Mouse (Mus musculus): ENCODE measurements around the gene Coa7. TPM values are rescaled to one million over a fixed set of nuclear protein-coding genes. Genes with fewer than 3 reads are reported as not detected.

Gene Coa7
- total RNA-seq, 2 experiments from 2014 or later: 31.4 to 42.1 TPM

- no peak for DNase-seq (ENCODE audit: low spot score in 2 of 2)
Observed at GRCm38 (mm10) chr4:108380146-108380545, 52.2 kb downstream of the Coa7 start.

GRCm38 (mm10) chr4:108383183-108383714 is 55.3 kb downstream of the Coa7 start, which contains the start of gene Shisal2a:
Shisal2a (minus strand) TSS chr4:108383349.
- no peak for DNase-seq (ENCODE audit: low spot score in 2 of 2)

GRCm38 (mm10) chr4:108386087-108386486 is 58.1 kb downstream of the Coa7 start:
- DNase-seq (ENCODE audit: low spot score in 2 of 2): no peak

GRCm38 (mm10) chr4:108387106-108387505 is 59.2 kb downstream of the Coa7 start:
- DNase-seq (ENCODE audit: low spot score in 2 of 2): no peak

DNA sequence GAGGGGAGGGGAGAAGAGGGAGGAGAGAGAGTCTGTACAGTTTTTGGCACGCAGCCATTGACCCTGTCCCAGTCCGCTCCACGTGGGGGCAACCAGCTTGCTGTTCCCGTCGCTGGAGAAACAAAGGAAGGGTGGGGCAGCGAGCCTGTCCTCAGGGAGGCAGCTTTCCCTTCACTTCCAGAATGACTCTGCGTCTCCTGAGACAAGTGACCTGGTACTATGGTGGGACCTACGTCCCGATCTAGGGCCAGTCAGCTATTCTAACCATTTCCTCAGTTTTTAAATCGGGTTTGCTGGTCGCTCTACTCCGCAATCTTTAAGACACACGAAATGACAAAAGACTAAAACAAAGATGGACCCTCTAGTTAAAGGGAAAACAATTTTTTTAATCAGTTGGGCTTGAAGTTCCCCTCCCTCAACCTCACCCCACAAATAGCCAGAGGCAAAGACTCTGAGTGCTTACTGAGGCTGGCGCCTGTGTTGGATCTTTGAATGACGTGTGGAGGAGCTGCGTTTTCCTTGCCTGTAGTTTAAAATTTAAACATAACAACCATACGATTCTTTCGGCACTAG is 59.8 kb downstream of the Coa7 start:
- DNase-seq (ENCODE audit: low spot score in 2 of 2): peak; percentile 54 to 59

GRCm38 (mm10) chr4:108388741-108389140 is 60.8 kb downstream of the Coa7 start:
- DNase-seq (ENCODE audit: low spot score in 2 of 2): no peak

- DNase-seq (ENCODE audit: low spot score in 2 of 2): no peak
Observed at GRCm38 (mm10) chr4:108391124-108391523, 63.2 kb downstream of the Coa7 start.

Other genes with a start within 250 kb of the Coa7 start
- 10 to 100 TPM; 14.4 to 14.8 TPM for gene Podn, start 231.7 kb upstream of the Coa7 start, total RNA-seq (2021)
- 10 to 100 TPM; 75.2 to 94.8 TPM for gene Scp2, start 183.1 kb upstream of the Coa7 start, total RNA-seq (2021)
- 10 to 100 TPM; 12.9 to 16.3 TPM for gene Echdc2, start 162.7 kb upstream of the Coa7 start, total RNA-seq (2021)
- gene Zyg11a, start 110.1 kb upstream of the Coa7 start, total RNA-seq (2021): under 1 TPM in 1 of 2 experiments, not detected in 1; 0.16 TPM
- gene Zyg11b, start 27.0 kb upstream of the Coa7 start, total RNA-seq (2021): 100 to 1,000 TPM; 144 to 146 TPM
- gene Shisal2a, start 55.2 kb downstream of the Coa7 start, total RNA-seq (2021): not detected
- 10 to 100 TPM; 10.3 to 12.1 TPM for gene Gpx7, start 78.8 kb downstream of the Coa7 start, total RNA-seq (2021)
- 10 to 100 TPM; 47.1 to 50.1 TPM for gene Tut4, start 131.3 kb downstream of the Coa7 start, total RNA-seq (2021)